Mouse (Mus musculus) right cerebral cortex, adult 2 months (tissue): ENCODE data around the gene Cfap161.
A peak's percentile ranks its signal among the peaks of the same experiment; 100 is the strongest.

Experiments
- DNase-seq, 2 experiments: peaks; one replicate each; pipeline ENCODE4 v3.0.0; 2021 to 2022; ENCODE audit warnings: low spot score in 2 of 2

The Cfap161 gene

DNA sequence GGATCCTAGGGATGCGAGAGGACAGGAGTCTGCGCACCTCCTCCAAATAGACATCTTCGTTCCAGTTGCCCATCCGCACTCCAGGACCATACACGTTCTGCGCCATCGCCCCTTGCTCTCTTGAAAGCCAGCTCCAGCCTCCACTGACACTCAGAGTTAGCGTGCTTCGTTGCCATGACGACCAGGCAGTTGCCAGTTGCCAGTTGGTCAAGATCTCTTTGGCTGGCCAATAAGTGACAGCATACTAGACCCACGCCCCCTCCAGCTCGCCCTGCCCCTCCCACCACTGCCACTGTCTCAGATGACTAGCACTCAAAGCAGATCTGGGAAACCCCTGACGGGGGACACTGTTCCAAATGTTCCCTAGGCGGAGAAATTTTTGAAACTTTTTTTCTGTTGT, at the start of gene Cfap161:
Gene Cfap161 (minus strand): TSS at position 176 of the 400 bp plus-strand sequence.
- no peak for DNase-seq

- DNase-seq, result no peak
Measured at GRCm38 (mm10) chr7:83842486-83843259, 48.0 kb upstream of the Cfap161 start.

DNA sequence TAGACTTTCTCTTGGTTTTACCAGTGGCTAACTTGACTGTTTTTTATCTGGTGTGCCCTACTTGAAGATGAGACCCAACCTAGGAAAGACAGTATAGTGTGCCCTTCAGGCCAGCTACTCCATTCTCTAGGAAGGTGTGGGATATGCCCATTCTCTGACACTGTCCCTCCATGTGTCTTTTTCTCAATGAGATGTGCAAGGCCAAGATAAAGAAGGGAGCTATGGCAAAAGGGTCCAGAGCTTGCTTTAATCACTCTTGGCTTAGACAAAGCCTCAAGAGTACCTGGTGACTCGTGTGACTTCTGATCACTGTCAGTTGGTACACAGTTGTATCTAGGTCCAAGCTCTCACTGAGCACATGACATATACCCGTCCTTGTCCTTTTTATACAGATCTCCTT, 45.4 kb upstream of the Cfap161 start:
- no peak for DNase-seq

GRCm38 (mm10) chr7:83838525-83839224, 44.0 kb upstream of the Cfap161 start:
- DNase-seq, result no peak

- no peak for DNase-seq
Measured at GRCm38 (mm10) chr7:83829355-83829754, 34.7 kb upstream of the Cfap161 start.

- no peak for DNase-seq
Measured at GRCm38 (mm10) chr7:83827402-83828076, 32.9 kb upstream of the Cfap161 start.

DNA sequence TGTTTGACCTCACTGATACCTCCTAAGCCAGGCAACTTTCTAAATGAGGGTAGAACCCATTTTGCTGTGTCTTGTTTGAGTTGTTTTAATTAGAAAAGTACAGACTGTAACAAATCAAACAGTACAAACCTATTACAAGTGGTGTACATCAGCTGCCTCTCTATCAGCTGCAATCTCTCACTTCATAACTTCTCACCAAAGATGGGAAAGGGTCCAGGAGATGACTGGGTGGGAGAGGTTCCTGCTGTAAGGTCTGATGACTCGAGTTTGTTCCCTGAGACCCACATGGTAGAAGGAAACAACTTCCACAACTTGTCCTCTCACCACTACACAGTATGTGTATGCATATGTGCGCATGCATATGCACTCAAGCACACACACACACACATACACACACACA, 32.1 kb upstream of the Cfap161 start:
- DNase-seq, result no peak

DNA sequence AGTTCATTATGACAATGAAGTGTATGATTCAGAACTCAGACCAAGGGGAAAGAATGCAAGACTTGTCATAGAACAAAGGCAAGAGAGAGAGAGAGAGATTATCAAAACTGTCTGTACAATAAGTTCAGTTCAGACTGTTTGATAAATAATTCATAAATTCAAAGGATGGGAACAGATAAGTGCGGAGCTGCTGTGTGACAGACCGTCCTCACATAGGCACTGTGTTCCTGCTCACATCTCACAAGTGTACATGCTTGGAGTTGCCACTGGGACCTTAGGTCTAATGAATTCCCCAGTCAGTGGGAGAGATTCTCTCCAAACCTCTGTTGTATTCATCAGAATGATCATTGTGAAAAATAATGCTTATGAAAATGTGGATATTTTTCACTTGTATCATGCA, 27.3 kb upstream of the Cfap161 start:
- DNase-seq, result no peak

DNA sequence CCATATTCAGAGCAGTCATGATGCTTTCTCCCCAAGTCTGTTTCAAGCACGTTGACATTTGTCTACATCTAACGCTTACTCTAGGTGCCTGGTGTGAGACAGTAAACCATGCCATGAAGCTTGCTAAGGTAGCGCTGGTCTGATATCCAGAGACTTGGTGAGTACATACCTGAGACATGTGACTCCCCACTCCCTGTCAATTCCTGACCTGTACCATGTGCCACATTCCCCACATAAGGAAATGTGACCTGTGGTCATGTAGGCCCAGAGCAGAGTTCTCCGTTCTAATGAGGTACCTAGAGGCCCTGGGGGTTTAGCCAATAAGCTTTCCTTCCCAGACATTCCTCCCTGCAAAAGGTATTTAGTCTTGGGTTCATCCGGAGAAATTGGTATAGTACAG, 22.2 kb upstream of the Cfap161 start:
- no peak for DNase-seq

GRCm38 (mm10) chr7:83815646-83816045, 21.0 kb upstream of the Cfap161 start:
- no peak for DNase-seq

- DNase-seq, result no peak
Measured at GRCm38 (mm10) chr7:83813993-83814392, 19.3 kb upstream of the Cfap161 start.

DNA sequence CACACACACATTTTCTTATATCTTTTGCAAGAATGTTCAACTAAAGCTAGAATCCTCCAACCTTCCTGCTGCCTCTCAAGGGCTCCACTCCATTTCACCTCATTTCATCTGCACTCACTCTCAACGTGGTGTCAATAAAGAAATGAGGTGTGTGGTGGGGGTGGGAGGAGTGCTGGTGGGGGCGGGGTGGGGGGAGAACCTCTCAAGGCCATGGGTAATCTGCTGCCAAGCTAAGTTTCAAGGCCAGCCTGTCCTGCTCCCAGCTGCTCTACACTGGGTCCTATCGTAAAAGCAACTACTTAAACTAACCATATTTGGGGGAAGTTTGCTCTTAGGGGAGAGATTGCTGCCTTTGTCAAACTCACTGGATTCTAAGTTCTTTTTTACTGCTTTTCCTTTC, 18.8 kb upstream of the Cfap161 start:
- DNase-seq, result no peak

DNA sequence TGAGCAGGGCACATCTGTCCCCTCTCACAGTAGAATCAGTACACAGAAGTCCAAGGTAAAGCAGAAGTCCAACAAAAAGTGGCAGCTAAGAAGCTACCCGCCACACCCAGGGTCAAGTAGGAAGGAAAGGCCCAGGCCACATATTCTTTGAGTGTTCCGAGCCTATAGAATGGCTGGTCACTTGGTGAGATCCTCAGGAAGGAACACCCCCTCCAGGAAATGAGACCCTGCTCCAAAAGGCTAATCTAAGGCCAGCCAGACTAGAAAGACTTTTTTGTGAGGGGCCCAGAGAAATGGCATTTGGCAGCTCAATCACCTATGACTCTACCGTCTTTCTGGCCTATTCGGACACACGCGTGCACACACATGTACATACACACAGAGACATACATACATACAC, 18.3 kb upstream of the Cfap161 start:
- DNase-seq, result no peak

GRCm38 (mm10) chr7:83812581-83812980, 17.9 kb upstream of the Cfap161 start:
- DNase-seq, result no peak

GRCm38 (mm10) chr7:83811916-83812315, 17.2 kb upstream of the Cfap161 start:
- peak in 1 of 2 experiments; percentile 23 for DNase-seq

DNA sequence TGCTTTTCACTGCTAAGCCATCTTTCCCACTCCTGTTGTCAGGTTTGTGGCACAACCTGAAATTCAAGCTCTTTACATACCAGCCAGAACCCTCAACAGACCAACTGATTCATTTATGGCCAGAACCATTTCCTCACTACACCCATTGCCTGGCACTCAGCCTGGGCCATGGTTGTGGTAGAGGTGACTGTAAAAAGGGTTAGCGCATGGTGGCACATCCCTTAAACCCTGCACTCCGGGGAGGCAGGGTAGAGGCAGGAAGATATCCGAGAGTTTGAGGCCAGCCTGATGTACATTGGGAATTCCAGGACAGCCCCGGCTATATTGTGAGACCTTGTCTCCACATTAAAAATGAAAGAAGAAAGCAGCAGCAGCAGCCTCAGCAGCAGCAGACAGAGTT, 16.8 kb upstream of the Cfap161 start:
- no peak for DNase-seq

- no peak for DNase-seq
Measured at GRCm38 (mm10) chr7:83810141-83811100, 15.7 kb upstream of the Cfap161 start.

DNA sequence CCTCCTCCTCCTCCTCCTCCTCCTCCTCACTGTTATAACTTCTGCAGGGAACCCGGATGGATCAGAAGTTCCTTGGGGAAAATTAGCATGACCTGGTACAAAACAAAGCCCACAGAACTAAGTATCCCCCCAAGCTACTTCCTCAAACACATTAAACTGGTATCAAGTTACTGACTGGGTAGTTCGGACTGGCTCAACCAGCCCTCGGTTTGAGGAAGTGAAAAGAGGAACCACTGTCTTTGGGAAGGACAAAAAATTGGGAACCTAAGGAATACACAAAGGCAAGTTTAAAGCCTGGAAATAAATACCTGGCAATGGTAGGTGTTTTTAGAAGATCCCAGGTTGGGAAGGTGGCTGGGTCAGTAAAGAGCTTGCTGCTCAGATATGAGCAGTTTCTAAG, 15.0 kb upstream of the Cfap161 start:
- no peak for DNase-seq

DNA sequence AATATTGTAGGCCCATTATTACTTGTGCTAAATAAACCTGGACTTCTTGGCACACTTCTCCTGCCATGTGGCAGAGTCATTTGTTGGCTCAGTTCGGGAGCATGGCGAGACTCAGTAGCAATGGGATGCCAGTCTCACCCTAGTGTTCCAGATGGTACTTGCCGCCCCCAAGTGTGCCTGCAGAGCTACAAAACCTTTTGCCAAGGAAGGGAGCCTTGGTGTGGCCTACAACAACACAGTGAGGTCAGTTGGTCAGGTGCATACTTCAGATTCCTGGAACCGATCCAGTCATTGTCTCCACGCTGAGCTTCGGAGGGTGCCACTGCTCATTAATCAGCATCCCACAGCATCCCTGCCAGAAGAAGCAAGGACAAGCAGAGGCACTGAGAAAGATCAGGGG, 14.4 kb upstream of the Cfap161 start:
- DNase-seq, result peak; percentile 48 to 68

- DNase-seq, result no peak
Measured at GRCm38 (mm10) chr7:83806934-83807333, 12.3 kb upstream of the Cfap161 start.

- DNase-seq, result no peak
Measured at GRCm38 (mm10) chr7:83803777-83804176, 9.1 kb upstream of the Cfap161 start.

DNA sequence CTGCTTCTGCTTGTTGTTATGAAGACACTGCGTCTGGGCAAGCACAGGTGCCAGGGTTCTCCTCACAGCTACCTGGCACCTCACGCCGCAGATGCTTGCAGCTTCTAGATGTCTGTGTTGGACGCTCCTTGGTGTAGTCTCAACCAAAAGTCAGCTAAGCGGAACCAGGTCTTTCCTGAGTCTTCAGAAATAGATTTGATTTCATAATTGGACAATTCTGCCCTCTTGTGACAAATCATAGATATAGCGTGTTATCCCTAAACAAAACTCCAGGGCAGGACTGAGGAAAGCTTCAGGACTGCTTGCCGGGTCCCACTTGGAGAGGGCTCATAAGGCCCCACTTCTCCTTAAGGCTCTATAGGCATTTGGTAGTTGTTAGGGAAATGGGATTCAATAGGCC, 7.8 kb upstream of the Cfap161 start:
- no peak for DNase-seq
